Comparison of ENCODE assay signal across 13 mouse cellular contexts in genomic region chr10:81450641-81451364, GRCm38 (mm10). TPM values are rescaled to one million over a fixed set of nuclear protein-coding genes. Genes with fewer than 3 reads are reported as not detected.
DNase-seq lines count a peak whose midpoint lies in the region; ATAC-seq and TF ChIP-seq lines count a peak whose summit lies in the region.
"Had no signal": no experiment of that assay in that cellular context is flagged by ENCODE, and none has a peak within 500 bp of the region (broad histone marks: within the 10 kb centered on the region; RNA-seq: fewer than 3 reads in every experiment).

No protein-coding gene starts in this region.

- peak; percentile 90 for DNase-seq in heart, adult 11 months
- DNase-seq in kidney, postnatal 0 days (ENCODE audit: low spot score): no peak
- DNase-seq in kidney, adult 8-10 months: no peak
- peak; percentile 1 to 3 for DNase-seq in thymus, adult 18-20 months
- DNase-seq in thymus, postnatal 36 days: no peak
- DNase-seq in retina, postnatal 1 day: no peak

- no peak overlapping the region for H3K4me3 ChIP-seq in heart, embryonic 12.5 days
- H3K4me3 ChIP-seq in kidney, postnatal 0 days (replicated peaks; ENCODE audit: low read depth, low read length): no peak overlapping the region
- no peak overlapping the region for H3K4me3 ChIP-seq in midbrain, embryonic 16.5 days (ENCODE audit: low read depth, low read length)
- H3K4me3 ChIP-seq: erythroblast, embryonic 14.5 days; limb, embryonic 12.5 days; liver, embryonic 15.5 days; stomach, embryonic 15.5 days had no signal

- TF ChIP-seq CTCF in kidney, postnatal 0 days (IDR thresholded peaks at IDR 0.05; ENCODE audit: low read depth): no peak

- no peak overlapping the region for H3K9ac ChIP-seq in heart, embryonic 12.5 days
- H3K9ac ChIP-seq in kidney, postnatal 0 days (ENCODE audit: low read depth, low read length): no peak overlapping the region
- no peak overlapping the region for H3K9ac ChIP-seq in midbrain, embryonic 16.5 days (ENCODE audit: low read depth, low read length)
- H3K9ac ChIP-seq: forebrain, postnatal 0 days; limb, embryonic 12.5 days; liver, embryonic 15.5 days; stomach, embryonic 15.5 days had no signal

- H3K4me1 ChIP-seq in heart, embryonic 12.5 days (replicated peaks): 0 out of 2 replicates have a peak, but pooled peaks cover 5% of the 10 kb centered on the region
- 0 out of 2 replicates have a peak, but pooled peaks cover 4% of the 10 kb centered on the region for H3K4me1 ChIP-seq in kidney, postnatal 0 days (replicated peaks; ENCODE audit: insufficient read depth, low read length)
- H3K4me1 ChIP-seq in midbrain, embryonic 16.5 days (ENCODE audit: control insufficient read depth, insufficient read depth, low read length): no peaks in the 10 kb centered on the region
- H3K4me1 ChIP-seq: stomach, embryonic 15.5 days had no signal

- H3K27me3 ChIP-seq in heart, embryonic 12.5 days (replicated peaks): peaks cover 72% of the 10 kb centered on the region
- peaks cover 42% of the 10 kb centered on the region for H3K27me3 ChIP-seq in kidney, postnatal 0 days (ENCODE audit: insufficient read depth, low read length)
- H3K27me3 ChIP-seq in midbrain, embryonic 16.5 days (ENCODE audit: control insufficient read depth, insufficient read depth, low read depth, low read length): peaks cover 50% of the 10 kb centered on the region

- no peak overlapping the region for H3K27ac ChIP-seq in heart, embryonic 12.5 days (ENCODE audit: poor library complexity, severe bottlenecking)
- H3K27ac ChIP-seq in kidney, postnatal 0 days: no peak overlapping the region
- no peak overlapping the region for H3K27ac ChIP-seq in midbrain, embryonic 16.5 days (ENCODE audit: low read length)
- H3K27ac ChIP-seq: limb, embryonic 12.5 days; liver, embryonic 15.5 days; stomach, embryonic 15.5 days had no signal

- no peak for ATAC-seq in heart, embryonic 12.5 days (ENCODE audit: insufficient number of reproducible peaks, low FRiP score)
- peak; percentile 23; the same call in 1 of the 2 replicates for ATAC-seq in kidney, postnatal 0 days (replicated peaks; ENCODE audit: low FRiP score, low read depth)
- peak; percentile 5; the same call in 1 of the 2 replicates for ATAC-seq in midbrain, embryonic 16.5 days

- H3K4me2 ChIP-seq in heart, embryonic 12.5 days: no peak overlapping the region
- no peak overlapping the region for H3K4me2 ChIP-seq in kidney, postnatal 0 days (ENCODE audit: low read length)
- no peak overlapping the region for H3K4me2 ChIP-seq in midbrain, embryonic 16.5 days (ENCODE audit: low read length)
- H3K4me2 ChIP-seq: limb, embryonic 12.5 days; liver, embryonic 15.5 days; stomach, embryonic 15.5 days had no signal

- no peaks in the 10 kb centered on the region for H3K9me3 ChIP-seq in heart, embryonic 12.5 days (replicated peaks)
- no peaks in the 10 kb centered on the region for H3K9me3 ChIP-seq in kidney, postnatal 0 days (replicated peaks; ENCODE audit: low read length)
- no peaks in the 10 kb centered on the region for H3K9me3 ChIP-seq in midbrain, embryonic 16.5 days (replicated peaks; ENCODE audit: control insufficient read depth, low read length, poor library complexity, severe bottlenecking)
- H3K9me3 ChIP-seq: limb, embryonic 12.5 days; liver, embryonic 15.5 days; stomach, embryonic 15.5 days had no signal

- H3K36me3 ChIP-seq in heart, embryonic 12.5 days: no peaks in the 10 kb centered on the region
- no peaks in the 10 kb centered on the region for H3K36me3 ChIP-seq in kidney, postnatal 0 days (ENCODE audit: insufficient read depth, low read length)
- no peaks in the 10 kb centered on the region for H3K36me3 ChIP-seq in midbrain, embryonic 16.5 days (ENCODE audit: control insufficient read depth, insufficient read depth, low read length)
- H3K36me3 ChIP-seq: limb, embryonic 12.5 days; liver, embryonic 15.5 days; stomach, embryonic 15.5 days had no signal

- 49% methylated on average over 9 of the region's 9 CpGs for WGBS in heart, embryonic 12.5 days
- WGBS in kidney, postnatal 0 days: 52% methylated on average over 9 of the region's 9 CpGs
- 66% methylated on average over 9 of the region's 9 CpGs for WGBS in midbrain, embryonic 16.5 days

RNA-seq across cellular contexts. Expression of gene Nfic, which starts 4.6 kb away (rescaled TPM):
- polyA plus RNA-seq in heart, embryonic 12.5 days (2016; fragmentation: Nextera tagmentation; extraction: Ambion mirVana): 39.3 and 40.7 TPM in 2 replicates
- 62.3 and 72.5 TPM in 2 replicates for polyA plus RNA-seq in kidney, postnatal 0 days (2015; fragmentation: Nextera tagmentation; extraction: Ambion mirVana)
- 15.4 and 17.2 TPM in 2 replicates for polyA plus RNA-seq in midbrain, embryonic 16.5 days (2015; fragmentation: Nextera tagmentation; extraction: Ambion mirVana)

RNA-seq across cellular contexts. Expression of gene Celf5, which starts 31.7 kb away (rescaled TPM):
- 0.19 and 0.28 TPM in 2 replicates for polyA plus RNA-seq in heart, embryonic 12.5 days (2016; fragmentation: Nextera tagmentation; extraction: Ambion mirVana)
- 0.30 and 0.47 TPM in 2 replicates for polyA plus RNA-seq in kidney, postnatal 0 days (2015; fragmentation: Nextera tagmentation; extraction: Ambion mirVana)
- 88.3 and 103 TPM in 2 replicates for polyA plus RNA-seq in midbrain, embryonic 16.5 days (2015; fragmentation: Nextera tagmentation; extraction: Ambion mirVana)
- polyA plus RNA-seq: erythroblast, embryonic 14.5 days; liver, embryonic 15.5 days had no signal

RNA-seq across cellular contexts. Expression of gene Ncln, which starts 45.4 kb away (rescaled TPM):
- polyA plus RNA-seq in heart, embryonic 12.5 days (2016; fragmentation: Nextera tagmentation; extraction: Ambion mirVana): 54.9 and 60.2 TPM in 2 replicates
- polyA plus RNA-seq in kidney, postnatal 0 days (2015; fragmentation: Nextera tagmentation; extraction: Ambion mirVana): 56.1 and 63.3 TPM in 2 replicates
- 61.1 and 61.3 TPM in 2 replicates for polyA plus RNA-seq in midbrain, embryonic 16.5 days (2015; fragmentation: Nextera tagmentation; extraction: Ambion mirVana)

RNA-seq across cellular contexts. Expression of gene S1pr4, which starts 49.1 kb away (rescaled TPM):
- polyA plus RNA-seq in heart, embryonic 12.5 days (2016; fragmentation: Nextera tagmentation; extraction: Ambion mirVana): 0.42 and 0.52 TPM in 2 replicates
- polyA plus RNA-seq in kidney, postnatal 0 days (2015; fragmentation: Nextera tagmentation; extraction: Ambion mirVana): 1.7 and 1.8 TPM in 2 replicates
- 0.44 and 0.58 TPM in 2 replicates for polyA plus RNA-seq in midbrain, embryonic 16.5 days (2015; fragmentation: Nextera tagmentation; extraction: Ambion mirVana)

RNA-seq across cellular contexts. Expression of gene Smim24, which starts 58.0 kb away (rescaled TPM):
- 2.9 and 4.3 TPM in 2 replicates for polyA plus RNA-seq in heart, embryonic 12.5 days (2016; fragmentation: Nextera tagmentation; extraction: Ambion mirVana)
- polyA plus RNA-seq in kidney, postnatal 0 days (2015; fragmentation: Nextera tagmentation; extraction: Ambion mirVana): 62.4 and 68.6 TPM in 2 replicates
- polyA plus RNA-seq in midbrain, embryonic 16.5 days (2015; fragmentation: Nextera tagmentation; extraction: Ambion mirVana): 1.2 and 1.4 TPM in 2 replicates
- polyA plus RNA-seq: erythroblast, embryonic 14.5 days had no signal

Comparison
In these comparisons a context has a peak if more than half of its experiments do, and no peak if none do; other contexts are left out.
1. DNase-seq: peak in heart, adult 11 months (single experiment) and thymus, adult 18-20 months (2 of 2); none in kidney, postnatal 0 days (single experiment), kidney, adult 8-10 months (0 of 2), thymus, postnatal 36 days (0 of 2) and retina, postnatal 1 day (single experiment).
2. RNA of gene Celf5, which starts 31.7 kb away (polyA plus RNA-seq): 88.3 to 103 TPM in midbrain, embryonic 16.5 days; 0.30 to 0.47 TPM in kidney, postnatal 0 days and 0.19 to 0.28 TPM in heart, embryonic 12.5 days; every median in the first group is over 10 times any median in the second.